Mouse (Mus musculus) small intestine, adult 2 months (tissue): ENCODE results near the gene Bap1.
A peak's percentile ranks its signal among the peaks of the same experiment; 100 is the strongest.

Source experiments
- CTCF ChIP-seq: fragments of 200-500 bp; IDR thresholded peaks from 2 replicates; pipeline ENCODE4 v1.5.1; 2012; ENCODE audit warnings: low read depth, mild to moderate bottlenecking, control low read depth, inconsistent platforms, low read length, moderate library complexity, mixed read lengths; ENCODE audit not compliant: insufficient replicate concordance, insufficient read length; ENCODE audit errors: extremely low read depth
- POLR2A ChIP-seq: fragments of 200-500 bp; IDR thresholded peaks from 2 replicates; pipeline ENCODE4 v1.6.1; 2012; ENCODE audit warnings: low read depth, mild to moderate bottlenecking, control low read depth, inconsistent platforms, low read length, moderate library complexity

GRCm38 (mm10) chr14:31251084-31251604 lies at the start of gene Bap1, which contains the start of gene Phf7:
- TF ChIP-seq CTCF (no peak), POLR2A (peak; percentile 21; the same call in 1 of the 2 replicates)
